8 mouse cellular contexts compared by ENCODE assay signal in the genomic region with DNA sequence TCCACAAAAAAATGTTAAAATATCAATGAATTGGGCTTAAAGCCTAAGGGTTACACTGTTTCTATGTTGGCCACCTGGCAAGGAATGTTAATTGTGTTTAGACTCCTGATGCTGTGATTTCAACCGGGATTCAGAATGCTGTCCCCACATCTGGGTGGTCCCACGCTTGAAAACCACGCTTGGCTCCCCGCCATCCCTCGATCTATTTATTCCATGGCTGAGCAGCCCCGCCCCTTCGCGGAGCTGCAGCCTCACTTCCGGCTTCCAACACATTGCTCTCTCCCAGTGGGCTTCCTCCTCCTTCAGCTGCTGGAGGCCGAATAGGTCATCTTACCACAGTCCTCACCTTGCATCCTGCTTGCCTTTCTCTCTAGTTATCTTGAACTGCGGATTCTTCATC. TPM values are rescaled to one million over a fixed set of nuclear protein-coding genes. Genes with fewer than 3 reads are reported as not detected.
A peak's percentile ranks its signal among the peaks of the same experiment; 100 is the strongest.
DNase-seq lines count a peak whose midpoint lies in the region; ATAC-seq and TF ChIP-seq lines count a peak whose summit lies in the region.

No protein-coding gene starts in this region.

- no peak for TF ChIP-seq CTCF in kidney, adult 2 months (conservative IDR thresholded peaks at IDR 0.05; ENCODE audit: insufficient read depth, insufficient read length, low read depth, low read length)

- H3K27me3 ChIP-seq in kidney, adult 2 months (replicated peaks; ENCODE audit: control insufficient read depth, insufficient read depth, low read length): no peaks in the 10 kb centered on the region
- no peaks in the 10 kb centered on the region for H3K27me3 ChIP-seq in embryonic facial prominence, embryonic 14.5 days (replicated peaks; ENCODE audit: control insufficient read depth, insufficient read depth, low read length)
- no peaks in the 10 kb centered on the region for H3K27me3 ChIP-seq in heart, embryonic 16.5 days (ENCODE audit: control insufficient read depth, insufficient read depth, low read length)
- H3K27me3 ChIP-seq in limb, embryonic 13.5 days: no peaks in the 10 kb centered on the region
- no peaks in the 10 kb centered on the region for H3K27me3 ChIP-seq in midbrain, embryonic 11.5 days (ENCODE audit: control insufficient read depth, insufficient read depth, low read length)

- no peaks in the 10 kb centered on the region for H3K9me3 ChIP-seq in embryonic facial prominence, embryonic 14.5 days (ENCODE audit: control insufficient read depth, low read length)
- no peaks in the 10 kb centered on the region for H3K9me3 ChIP-seq in heart, embryonic 16.5 days (replicated peaks; ENCODE audit: control insufficient read depth, low read length)
- H3K9me3 ChIP-seq in limb, embryonic 13.5 days: no peaks in the 10 kb centered on the region
- H3K9me3 ChIP-seq in midbrain, embryonic 11.5 days (ENCODE audit: control insufficient read depth, low read length): no peaks in the 10 kb centered on the region

- H3K4me2 ChIP-seq in embryonic facial prominence, embryonic 14.5 days (ENCODE audit: low read depth, low read length): peak overlapping the region; percentile 66
- peak overlapping the region; percentile 80 for H3K4me2 ChIP-seq in heart, embryonic 16.5 days (ENCODE audit: low read depth, low read length)
- H3K4me2 ChIP-seq in limb, embryonic 13.5 days (replicated peaks): peak overlapping the region; percentile 62
- peak overlapping the region; percentile 46 for H3K4me2 ChIP-seq in midbrain, embryonic 11.5 days

- H3K27ac ChIP-seq in kidney, adult 2 months (ENCODE audit: insufficient read depth, low read depth, low read length): no peak overlapping the region
- peak overlapping the region; percentile 91 for H3K27ac ChIP-seq in embryonic facial prominence, embryonic 14.5 days (replicated peaks; ENCODE audit: low read depth, low read length)
- H3K27ac ChIP-seq in heart, embryonic 16.5 days (ENCODE audit: low read length): peak overlapping the region; percentile 92
- peak overlapping the region; percentile 95 for H3K27ac ChIP-seq in limb, embryonic 13.5 days
- H3K27ac ChIP-seq in midbrain, embryonic 11.5 days (ENCODE audit: low read depth, low read length): peak overlapping the region; percentile 75

- H3K9ac ChIP-seq in embryonic facial prominence, embryonic 14.5 days (ENCODE audit: low read depth, low read length): peak overlapping the region; percentile 47
- H3K9ac ChIP-seq in heart, embryonic 16.5 days (ENCODE audit: low read length): peak overlapping the region; percentile 78
- H3K9ac ChIP-seq in limb, embryonic 13.5 days: peak overlapping the region; percentile 71; the same call in 1 of the 2 replicates
- H3K9ac ChIP-seq in midbrain, embryonic 11.5 days (ENCODE audit: low read length): peak overlapping the region; percentile 64

- no peaks in the 10 kb centered on the region for H3K36me3 ChIP-seq in kidney, adult 2 months (ENCODE audit: control insufficient read depth, insufficient read depth, low read length)
- H3K36me3 ChIP-seq in embryonic facial prominence, embryonic 14.5 days (ENCODE audit: control insufficient read depth, insufficient read depth, low read length): no peaks in the 10 kb centered on the region
- H3K36me3 ChIP-seq in heart, embryonic 16.5 days (ENCODE audit: control insufficient read depth, insufficient read depth): no peaks in the 10 kb centered on the region
- H3K36me3 ChIP-seq in limb, embryonic 13.5 days: no peaks in the 10 kb centered on the region
- H3K36me3 ChIP-seq in midbrain, embryonic 11.5 days (ENCODE audit: control insufficient read depth, insufficient read depth, low read length): no peaks in the 10 kb centered on the region

- DNase-seq in kidney, adult 2 months: peak; percentile 30
- no peak for DNase-seq in kidney, adult 18-20 months
- peak; percentile 58 for DNase-seq in adrenal gland, postnatal 10 days
- DNase-seq in embryonic facial prominence, embryonic 14.5 days (ENCODE audit: low spot score): peak; percentile 91
- DNase-seq in midbrain, embryonic 11.5 days (ENCODE audit: low spot score, missing footprints): peak; percentile 92
- peak; percentile 39 to 57 for DNase-seq in thymus, postnatal 36 days

- peak; percentile 69 for ATAC-seq in embryonic facial prominence, embryonic 14.5 days (ENCODE audit: low read depth)
- ATAC-seq in heart, embryonic 16.5 days (replicated peaks; ENCODE audit: extremely low read depth, insufficient read depth, low FRiP score): peak; percentile 49
- peak; percentile 44 for ATAC-seq in limb, embryonic 13.5 days (ENCODE audit: low FRiP score, low read depth)
- ATAC-seq in midbrain, embryonic 11.5 days (ENCODE audit: low FRiP score): peak; percentile 70

- no peak for TF ChIP-seq POLR2A in kidney, adult 2 months (IDR thresholded peaks at IDR 0.05; ENCODE audit: low read depth, low read length)

- no peak overlapping the region for H3K4me3 ChIP-seq in kidney, adult 2 months (ENCODE audit: insufficient read depth, low read depth, low read length)
- peak overlapping the region; percentile 35 for H3K4me3 ChIP-seq in embryonic facial prominence, embryonic 14.5 days (ENCODE audit: low read depth, low read length)
- peak overlapping the region; percentile 50 for H3K4me3 ChIP-seq in heart, embryonic 16.5 days (ENCODE audit: low read length)
- peak overlapping the region; percentile 39 for H3K4me3 ChIP-seq in limb, embryonic 13.5 days
- H3K4me3 ChIP-seq in midbrain, embryonic 11.5 days (ENCODE audit: low read depth, low read length): peak overlapping the region; percentile 17; the same call in 1 of the 2 replicates

- H3K4me1 ChIP-seq in kidney, adult 2 months (ENCODE audit: control insufficient read depth, insufficient read depth, low read length): 0 out of 2 replicates have a peak, but pooled peaks cover 3% of the 10 kb centered on the region
- peaks cover 12% of the 10 kb centered on the region for H3K4me1 ChIP-seq in embryonic facial prominence, embryonic 14.5 days (ENCODE audit: control insufficient read depth, insufficient read depth, low read length)
- peaks cover 13% of the 10 kb centered on the region for H3K4me1 ChIP-seq in heart, embryonic 16.5 days (ENCODE audit: control insufficient read depth, insufficient read depth, low read length)
- peaks cover 22% of the 10 kb centered on the region for H3K4me1 ChIP-seq in limb, embryonic 13.5 days
- H3K4me1 ChIP-seq in midbrain, embryonic 11.5 days (ENCODE audit: control insufficient read depth, insufficient read depth, low read length): peaks cover 16% of the 10 kb centered on the region

- WGBS in kidney, adult 2 months: 18% methylated on average over 11 of the region's 11 CpGs
- 1% methylated on average over 11 of the region's 11 CpGs for WGBS in embryonic facial prominence, embryonic 14.5 days
- WGBS in heart, embryonic 16.5 days: 5% methylated on average over 11 of the region's 11 CpGs
- under 1% methylated on average over 11 of the region's 11 CpGs for WGBS in limb, embryonic 13.5 days
- WGBS in midbrain, embryonic 11.5 days: 2% methylated on average over 11 of the region's 11 CpGs

RNA-seq across cellular contexts. Expression of gene Rbp7, which starts 8.9 kb away (rescaled TPM):
- 2.0 and 2.9 TPM in 2 replicates for polyA plus RNA-seq in kidney, adult 2 months (2012; rRNA removed)
- total RNA-seq in adrenal gland, postnatal 10 days (2021): 100 to 1,000 TPM in 1 of 2 experiments, 10 to 100 TPM in 1; 56.2 to 118 TPM
- polyA plus RNA-seq in embryonic facial prominence, embryonic 14.5 days (2014; fragmentation: Nextera tagmentation; extraction: Ambion mirVana): 1.2 and 2.5 TPM in 2 replicates
- 13.0 and 14.6 TPM in 2 replicates for polyA plus RNA-seq in heart, embryonic 16.5 days (2015; fragmentation: Nextera tagmentation; extraction: Ambion mirVana)
- polyA plus RNA-seq in limb, embryonic 13.5 days (2015; fragmentation: Nextera tagmentation; extraction: Ambion mirVana): 0.37 and 0.41 TPM in 2 replicates
- polyA plus RNA-seq in midbrain, embryonic 11.5 days (2014; fragmentation: Nextera tagmentation; extraction: Ambion mirVana): not detected in 2 replicates

RNA-seq across cellular contexts. Expression of gene Ube4b, which starts 19.3 kb away (rescaled TPM):
- 49.5 and 56.5 TPM in 2 replicates for polyA plus RNA-seq in kidney, adult 2 months (2012; rRNA removed)
- total RNA-seq in adrenal gland, postnatal 10 days (2021): 10 to 100 TPM; 73.0 to 80.0 TPM
- polyA plus RNA-seq in embryonic facial prominence, embryonic 14.5 days (2014; fragmentation: Nextera tagmentation; extraction: Ambion mirVana): 42.2 and 43.7 TPM in 2 replicates
- 29.9 and 32.5 TPM in 2 replicates for polyA plus RNA-seq in heart, embryonic 16.5 days (2015; fragmentation: Nextera tagmentation; extraction: Ambion mirVana)
- polyA plus RNA-seq in limb, embryonic 13.5 days (2015; fragmentation: Nextera tagmentation; extraction: Ambion mirVana): 47.5 and 53.9 TPM in 2 replicates
- polyA plus RNA-seq in midbrain, embryonic 11.5 days (2014; fragmentation: Nextera tagmentation; extraction: Ambion mirVana): 53.3 and 53.7 TPM in 2 replicates

RNA-seq across cellular contexts. Expression of gene Tmem274, which starts 31.3 kb away (rescaled TPM):
- 0.18 TPM in 1 of 2 replicates, not detected in the other for polyA plus RNA-seq in kidney, adult 2 months (2012; rRNA removed)
- total RNA-seq in adrenal gland, postnatal 10 days (2021): not detected
- polyA plus RNA-seq in embryonic facial prominence, embryonic 14.5 days (2014; fragmentation: Nextera tagmentation; extraction: Ambion mirVana): not detected in 2 replicates
- 0.34 and 0.41 TPM in 2 replicates for polyA plus RNA-seq in heart, embryonic 16.5 days (2015; fragmentation: Nextera tagmentation; extraction: Ambion mirVana)
- polyA plus RNA-seq in limb, embryonic 13.5 days (2015; fragmentation: Nextera tagmentation; extraction: Ambion mirVana): 0.55 and 0.99 TPM in 2 replicates
- not detected in 2 replicates for polyA plus RNA-seq in midbrain, embryonic 11.5 days (2014; fragmentation: Nextera tagmentation; extraction: Ambion mirVana)

RNA-seq across cellular contexts. Expression of gene Nmnat1, which starts 39.1 kb away (rescaled TPM):
- polyA plus RNA-seq in kidney, adult 2 months (2012; rRNA removed): 17.9 and 21.9 TPM in 2 replicates
- total RNA-seq in adrenal gland, postnatal 10 days (2021): 10 to 100 TPM; 15.2 TPM
- polyA plus RNA-seq in embryonic facial prominence, embryonic 14.5 days (2014; fragmentation: Nextera tagmentation; extraction: Ambion mirVana): 7.2 and 8.9 TPM in 2 replicates
- polyA plus RNA-seq in heart, embryonic 16.5 days (2015; fragmentation: Nextera tagmentation; extraction: Ambion mirVana): 13.5 and 15.8 TPM in 2 replicates
- polyA plus RNA-seq in limb, embryonic 13.5 days (2015; fragmentation: Nextera tagmentation; extraction: Ambion mirVana): 10.5 and 12.4 TPM in 2 replicates
- polyA plus RNA-seq in midbrain, embryonic 11.5 days (2014; fragmentation: Nextera tagmentation; extraction: Ambion mirVana): 15.1 and 15.5 TPM in 2 replicates

RNA-seq across cellular contexts. Expression of gene Lzic, which starts 39.2 kb away (rescaled TPM):
- polyA plus RNA-seq in kidney, adult 2 months (2012; rRNA removed): 7.7 and 8.6 TPM in 2 replicates
- total RNA-seq in adrenal gland, postnatal 10 days (2021): 10 to 100 TPM; 40.1 to 42.1 TPM
- polyA plus RNA-seq in embryonic facial prominence, embryonic 14.5 days (2014; fragmentation: Nextera tagmentation; extraction: Ambion mirVana): 45.1 and 48.1 TPM in 2 replicates
- polyA plus RNA-seq in heart, embryonic 16.5 days (2015; fragmentation: Nextera tagmentation; extraction: Ambion mirVana): 32.0 and 39.3 TPM in 2 replicates
- 55.8 and 62.5 TPM in 2 replicates for polyA plus RNA-seq in limb, embryonic 13.5 days (2015; fragmentation: Nextera tagmentation; extraction: Ambion mirVana)
- polyA plus RNA-seq in midbrain, embryonic 11.5 days (2014; fragmentation: Nextera tagmentation; extraction: Ambion mirVana): 48.2 and 50.1 TPM in 2 replicates
